Mouse (Mus musculus): ENCODE data around the gene Asxl2.

Gene Asxl2

DNA sequence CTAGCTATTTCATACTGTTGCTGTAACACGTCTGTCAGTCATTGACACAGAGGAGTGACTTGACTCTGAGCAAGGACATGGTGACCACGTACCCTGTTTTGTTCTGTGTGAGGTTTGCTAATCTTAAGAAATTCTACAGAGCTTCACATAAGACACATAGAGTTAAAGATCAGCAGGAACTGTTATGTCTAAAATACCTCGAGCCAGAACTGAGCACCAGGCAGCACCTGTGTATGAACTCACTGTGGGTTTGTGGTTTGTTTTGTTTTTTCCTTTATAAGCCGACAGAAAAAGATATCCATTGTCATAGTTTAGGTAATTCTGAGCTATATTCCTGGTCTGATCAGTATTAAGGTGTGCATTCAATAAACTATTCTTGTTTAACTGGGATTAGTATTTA is 120.8 kb downstream of the Asxl2 start:
- DNase-seq: no peak

DNA sequence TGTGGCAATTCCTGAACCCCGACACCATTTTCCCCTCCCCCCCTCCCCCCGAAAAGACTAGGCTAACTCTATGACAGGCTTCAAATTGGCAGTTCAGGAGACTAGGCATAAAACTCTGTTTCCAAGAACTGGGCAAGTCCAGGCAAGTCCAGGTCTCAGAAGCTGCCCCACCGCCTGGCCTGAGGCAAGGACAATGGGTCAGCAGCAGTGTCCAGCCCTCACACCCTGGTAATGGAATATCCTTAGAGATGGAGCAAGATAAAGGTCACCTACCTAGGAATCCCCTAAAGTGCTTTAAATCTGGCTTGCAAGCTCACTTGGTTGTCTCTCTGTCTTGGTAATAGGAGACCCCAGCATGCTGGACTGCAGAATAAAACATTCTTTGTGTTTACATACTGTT is 121.3 kb downstream of the Asxl2 start:
- no peak for DNase-seq

DNA sequence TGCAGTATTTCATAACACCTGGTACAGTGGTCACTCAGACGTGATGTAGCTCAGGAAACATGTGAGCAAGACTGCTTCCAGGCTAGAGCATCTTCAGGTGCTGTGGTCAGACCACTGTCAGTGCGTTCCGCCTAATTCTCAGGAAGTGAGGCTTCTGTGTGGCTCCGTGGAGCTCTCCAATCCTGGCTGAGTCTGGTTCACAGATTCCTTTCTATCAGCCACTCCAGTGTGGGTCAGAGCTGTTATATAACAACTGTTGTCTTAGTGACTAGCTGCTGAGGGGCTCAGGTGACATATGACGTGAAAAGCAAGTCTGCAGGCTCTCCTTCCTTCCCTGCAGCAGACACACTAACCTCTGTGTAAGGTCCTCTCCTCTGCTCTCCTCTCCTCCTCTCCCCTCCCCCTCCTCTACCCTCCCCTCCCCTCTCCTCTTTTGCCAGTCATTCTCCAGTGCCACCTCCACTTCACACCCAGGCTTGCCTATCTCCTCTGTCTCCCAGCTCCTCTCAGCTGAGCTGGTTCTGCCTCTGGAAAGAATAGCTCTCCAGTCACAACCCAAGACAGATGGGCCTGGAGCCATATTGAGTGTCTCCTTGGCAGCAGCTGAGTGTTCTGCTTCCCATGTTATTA is 122.0 kb downstream of the Asxl2 start:
- no peak for DNase-seq

DNA sequence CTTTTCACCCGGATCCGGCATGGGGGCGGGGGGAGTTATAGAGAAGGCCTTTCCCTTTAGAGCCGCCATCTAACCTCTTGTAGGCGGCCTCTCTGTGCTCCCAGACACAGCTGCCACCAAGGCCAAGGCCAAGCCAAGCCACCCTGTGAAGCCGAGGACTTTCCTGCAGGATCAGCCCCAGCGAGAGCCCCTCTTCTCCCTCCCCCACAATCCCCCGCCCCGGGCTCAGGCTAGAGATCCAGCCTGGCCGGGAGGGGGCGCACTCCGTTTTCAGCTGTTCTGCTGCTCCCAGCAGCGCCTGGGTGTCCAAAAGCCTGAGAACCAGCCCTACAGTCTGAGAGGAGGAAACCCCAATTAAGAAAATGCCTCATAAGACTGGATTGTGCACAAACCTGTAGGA is 123.6 kb downstream of the Asxl2 start:
- DNase-seq: no peak
